Mouse (Mus musculus): ENCODE data around the gene Phf8.

GRCm38 (mm10) chrX:151653744-151654143, 133.3 kb downstream of the Phf8 start:
- TF ChIP-seq CTCF (IDR thresholded peaks at IDR 0.05; ENCODE audit: low read depth) (no peak), EP300 (optimal IDR thresholded peaks at IDR 0.05) (no peak)

Measured in stomach, postnatal 0 days (tissue).